Mouse (Mus musculus): ENCODE measurements around the gene Dhodh. TPM values are rescaled to one million over a fixed set of nuclear protein-coding genes. Genes with fewer than 3 reads are reported as not detected.

Gene Dhodh
- total and polyA plus RNA-seq, 3 experiments: 13.4 to 16.8 (median 13.8) TPM

DNA sequence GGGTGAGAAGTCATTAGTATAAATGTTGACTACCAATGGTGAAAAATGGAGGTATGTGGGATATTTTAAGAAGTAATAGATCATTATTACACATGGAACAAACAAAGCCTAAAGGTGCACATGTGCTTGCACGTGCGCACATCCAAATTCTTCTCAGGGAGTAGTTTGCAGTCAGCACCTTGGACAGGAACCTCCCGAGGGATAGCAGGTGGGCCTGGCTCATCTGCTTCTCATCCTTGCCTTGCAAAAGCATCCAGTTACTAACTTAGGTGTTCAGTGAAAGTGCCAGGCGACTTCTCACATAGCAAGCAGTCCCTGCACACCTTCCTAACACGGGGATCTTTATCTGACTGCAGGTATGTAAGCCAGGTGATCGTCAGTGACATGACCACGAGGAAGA lies 31.9 kb upstream of the Dhodh start:
- Histone ChIP-seq H3K27me3 (ENCODE audit: control insufficient read depth, insufficient read depth, low read length) (peaks cover 2% of the 10 kb centered on the region; the same call in 1 of the 2 replicates), H3K27ac (no peak overlapping the region), H3K79me2 (replicated peaks; ENCODE audit: control insufficient read depth, insufficient read depth, low read length) (no peaks in the 10 kb centered on the region), H3K36me3 (ENCODE audit: control insufficient read depth, insufficient read depth, low read length) (no peaks in the 10 kb centered on the region), H3K9ac (ENCODE audit: low read depth, low read length) (no peak overlapping the region), H3K4me3 (no peak overlapping the region), H3K4me1 (ENCODE audit: control insufficient read depth, insufficient read depth, low read length) (no peaks in the 10 kb centered on the region)
- TF ChIP-seq CTCF (IDR thresholded peaks at IDR 0.05): no peak
- TF ChIP-seq EP300 (IDR thresholded peaks at IDR 0.05; ENCODE audit: insufficient read depth, low read depth, low read length): no peak
- TF ChIP-seq POLR2A (IDR thresholded peaks at IDR 0.05; ENCODE audit: insufficient read depth, low read depth, low read length): no peak
- WGBS: 53% methylated on average over 7 of the region's 7 CpGs
- intact Hi-C loops (cut with DNase I): no loop called here
- no peak for DNase-seq

DNA sequence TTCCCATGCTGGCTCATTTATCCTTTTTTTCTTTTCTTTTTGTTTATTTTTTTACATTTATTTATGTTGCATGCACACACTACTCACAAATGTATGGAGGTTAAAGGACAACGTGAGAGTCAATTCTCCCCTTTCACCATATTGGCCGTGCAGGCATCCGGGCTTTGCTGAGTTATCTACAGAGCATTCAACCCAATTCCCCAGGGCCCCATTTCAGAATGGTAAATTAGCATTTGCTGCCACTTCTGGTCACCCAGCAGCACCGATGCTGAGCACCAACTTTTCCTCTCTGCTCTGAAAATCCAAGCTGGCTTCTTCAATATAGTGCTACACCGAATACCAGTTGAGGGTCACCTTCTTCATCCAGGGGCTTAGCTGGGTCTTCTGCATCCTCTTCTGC lies 30.4 kb upstream of the Dhodh start:
- Histone ChIP-seq H3K9ac (ENCODE audit: low read depth, low read length) (no peak overlapping the region), H3K36me3 (ENCODE audit: control insufficient read depth, insufficient read depth, low read length) (no peaks in the 10 kb centered on the region), H3K27ac (no peak overlapping the region), H3K27me3 (ENCODE audit: control insufficient read depth, insufficient read depth, low read length) (peaks cover 2% of the 10 kb centered on the region; the same call in 1 of the 2 replicates), H3K4me1 (ENCODE audit: control insufficient read depth, insufficient read depth, low read length) (no peaks in the 10 kb centered on the region), H3K4me3 (no peak overlapping the region), H3K79me2 (replicated peaks; ENCODE audit: control insufficient read depth, insufficient read depth, low read length) (no peaks in the 10 kb centered on the region)
- intact Hi-C loops (cut with DNase I): no loop called here
- DNase-seq: no peak
- WGBS: 69% methylated on average over 5 of the region's 5 CpGs
- no peak for TF ChIP-seq EP300 (IDR thresholded peaks at IDR 0.05; ENCODE audit: insufficient read depth, low read depth, low read length)
- TF ChIP-seq CTCF (IDR thresholded peaks at IDR 0.05): no peak
- no peak for TF ChIP-seq POLR2A (IDR thresholded peaks at IDR 0.05; ENCODE audit: insufficient read depth, low read depth, low read length)

DNA sequence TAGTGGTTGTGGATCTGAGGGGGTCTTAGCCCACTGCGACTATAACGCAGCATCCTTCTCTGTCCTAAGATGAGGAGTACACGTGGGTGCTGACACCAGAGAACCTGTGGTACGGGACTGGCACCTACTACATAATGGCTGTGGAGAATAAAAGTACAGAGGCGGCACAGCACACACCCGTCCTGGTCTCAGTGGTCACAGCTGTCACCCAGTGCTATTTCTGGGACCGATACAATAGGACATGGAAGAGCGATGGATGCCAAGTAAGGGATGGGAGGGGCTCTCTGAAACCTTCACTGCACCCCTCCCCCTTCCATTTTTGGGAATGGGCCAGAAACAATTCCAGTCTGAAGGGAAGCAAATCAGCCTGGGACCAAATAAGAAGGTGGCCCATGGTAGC lies 26.7 kb upstream of the Dhodh start:
- 81% methylated on average over 8 of the region's 8 CpGs for WGBS

GRCm38 (mm10) chr8:109632498-109632897 lies 24.0 kb upstream of the Dhodh start:
- intact Hi-C loops (cut with DNase I): no loop called here
- TF ChIP-seq CTCF (IDR thresholded peaks at IDR 0.05) (no peak), POLR2A (IDR thresholded peaks at IDR 0.05; ENCODE audit: insufficient read depth, low read depth, low read length) (no peak), EP300 (IDR thresholded peaks at IDR 0.05; ENCODE audit: insufficient read depth, low read depth, low read length) (no peak)
- Histone ChIP-seq H3K4me1 (ENCODE audit: control insufficient read depth, insufficient read depth, low read length) (no peaks in the 10 kb centered on the region), H3K27ac (no peak overlapping the region), H3K79me2 (replicated peaks; ENCODE audit: control insufficient read depth, insufficient read depth, low read length) (no peaks in the 10 kb centered on the region), H3K4me3 (no peak overlapping the region), H3K9ac (ENCODE audit: low read depth, low read length) (no peak overlapping the region), H3K27me3 (ENCODE audit: control insufficient read depth, insufficient read depth, low read length) (no peaks in the 10 kb centered on the region), H3K36me3 (ENCODE audit: control insufficient read depth, insufficient read depth, low read length) (no peaks in the 10 kb centered on the region)
- DNase-seq: no peak
- 73% methylated on average over 5 of the region's 5 CpGs for WGBS

More for the DNA sequence above, 26.7 kb upstream of the Dhodh start:
- DNase-seq: no peak
- TF ChIP-seq EP300 (IDR thresholded peaks at IDR 0.05; ENCODE audit: insufficient read depth, low read depth, low read length): no peak
- TF ChIP-seq CTCF (IDR thresholded peaks at IDR 0.05): no peak
- no peak for TF ChIP-seq POLR2A (IDR thresholded peaks at IDR 0.05; ENCODE audit: insufficient read depth, low read depth, low read length)
- Histone ChIP-seq H3K4me3 (no peak overlapping the region), H3K36me3 (ENCODE audit: control insufficient read depth, insufficient read depth, low read length) (no peaks in the 10 kb centered on the region), H3K9ac (ENCODE audit: low read depth, low read length) (no peak overlapping the region), H3K27ac (no peak overlapping the region), H3K27me3 (ENCODE audit: control insufficient read depth, insufficient read depth, low read length) (no peaks in the 10 kb centered on the region), H3K4me1 (ENCODE audit: control insufficient read depth, insufficient read depth, low read length) (no peaks in the 10 kb centered on the region), H3K79me2 (replicated peaks; ENCODE audit: control insufficient read depth, insufficient read depth, low read length) (no peaks in the 10 kb centered on the region)
- intact Hi-C loops (cut with DNase I): no loop called here

DNA sequence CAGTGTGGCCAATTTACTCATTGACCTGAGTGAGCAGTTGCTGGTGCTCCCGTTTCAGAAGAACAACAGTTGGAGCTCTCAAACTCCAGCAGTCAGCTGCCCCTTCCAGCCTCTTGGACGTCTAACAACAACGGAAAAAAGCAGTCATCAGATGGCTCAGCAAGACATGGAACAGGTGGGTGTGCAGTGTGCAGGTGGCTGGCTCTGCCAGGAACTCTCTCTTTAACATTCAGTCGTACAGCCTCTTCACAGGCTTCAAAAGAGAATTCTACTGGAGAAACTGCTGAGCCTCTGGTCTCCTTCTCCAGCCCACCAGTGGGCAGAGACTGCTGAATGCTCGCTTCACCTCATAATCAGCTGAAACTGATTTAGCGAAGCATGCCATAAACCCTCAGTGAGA lies 20.2 kb upstream of the Dhodh start:
- Histone ChIP-seq H3K79me2 (replicated peaks; ENCODE audit: control insufficient read depth, insufficient read depth, low read length) (no peaks in the 10 kb centered on the region), H3K4me1 (ENCODE audit: control insufficient read depth, insufficient read depth, low read length) (no peaks in the 10 kb centered on the region), H3K36me3 (ENCODE audit: control insufficient read depth, insufficient read depth, low read length) (no peaks in the 10 kb centered on the region), H3K4me3 (no peak overlapping the region), H3K27me3 (ENCODE audit: control insufficient read depth, insufficient read depth, low read length) (no peaks in the 10 kb centered on the region), H3K27ac (no peak overlapping the region), H3K9ac (ENCODE audit: low read depth, low read length) (no peak overlapping the region)
- TF ChIP-seq CTCF (IDR thresholded peaks at IDR 0.05): no peak
- no peak for TF ChIP-seq POLR2A (IDR thresholded peaks at IDR 0.05; ENCODE audit: insufficient read depth, low read depth, low read length)
- TF ChIP-seq EP300 (IDR thresholded peaks at IDR 0.05; ENCODE audit: insufficient read depth, low read depth, low read length): no peak
- no peak for DNase-seq
- WGBS: 65% methylated on average over 6 of the region's 6 CpGs
- intact Hi-C loops (cut with DNase I): no loop called here

DNA sequence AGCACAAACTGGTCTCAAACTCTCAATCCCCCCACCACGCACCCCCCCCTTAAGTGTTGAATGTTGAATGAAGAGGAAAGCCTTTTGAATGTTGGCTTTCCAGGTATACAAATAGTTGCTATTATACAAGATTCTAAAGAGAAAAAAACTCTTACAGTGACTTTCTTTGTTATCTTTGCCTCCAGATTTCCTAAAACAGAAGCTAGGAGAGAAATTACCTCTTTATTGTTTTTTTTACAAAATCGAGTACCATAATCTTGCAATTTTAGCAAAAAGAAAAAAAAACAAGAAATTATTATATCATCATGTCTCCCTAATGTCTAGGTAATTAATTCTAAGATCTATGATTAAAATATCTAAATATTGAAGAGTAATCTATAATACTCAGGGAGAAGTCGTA lies 7.1 kb upstream of the Dhodh start:
- Histone ChIP-seq H3K9ac (ENCODE audit: low read depth, low read length) (no peak overlapping the region), H3K27ac (no peak overlapping the region), H3K4me1 (ENCODE audit: control insufficient read depth, insufficient read depth, low read length) (no peaks in the 10 kb centered on the region), H3K27me3 (ENCODE audit: control insufficient read depth, insufficient read depth, low read length) (no peaks in the 10 kb centered on the region), H3K4me3 (no peak overlapping the region), H3K36me3 (ENCODE audit: control insufficient read depth, insufficient read depth, low read length) (no peaks in the 10 kb centered on the region), H3K79me2 (replicated peaks; ENCODE audit: control insufficient read depth, insufficient read depth, low read length) (no peaks in the 10 kb centered on the region)
- 61% methylated on average over 3 of the region's 3 CpGs for WGBS
- no peak for TF ChIP-seq POLR2A (IDR thresholded peaks at IDR 0.05; ENCODE audit: insufficient read depth, low read depth, low read length)
- TF ChIP-seq EP300 (IDR thresholded peaks at IDR 0.05; ENCODE audit: insufficient read depth, low read depth, low read length): no peak
- TF ChIP-seq CTCF (IDR thresholded peaks at IDR 0.05): no peak
- intact Hi-C loops (cut with DNase I): no loop called here
- no peak for DNase-seq
